Mouse (Mus musculus) myocyte (in vitro differentiated cells): Measurements from ENCODE around the gene Dolpp1.

Experiments used
- MYOD1 ChIP-seq, 3 experiments: IDR thresholded peaks; one replicate each; pipeline ENCODE4 v1.6.1; 2011; ENCODE audit warnings: control low read depth in 2 of 3, low read depth in 2 of 3, mild to moderate bottlenecking in 2 of 3, moderate library complexity in 1 of 3; ENCODE audit not compliant: insufficient read length in 2 of 3, control insufficient read depth in 1 of 3
- POLR2A ChIP-seq: IDR thresholded peaks from one replicate; pipeline ENCODE4 v1.6.1; 2011; ENCODE audit warnings: low read depth, mild to moderate bottlenecking, control low read depth, moderate library complexity; ENCODE audit not compliant: insufficient read length

- TF ChIP-seq MYOD1 (IDR thresholded peaks at IDR 0.05; ENCODE audit: control insufficient read depth in 1 of 3, insufficient read length in 2 of 3, low read depth in 2 of 3) (no peak), POLR2A (no peak)
Observed at GRCm38 (mm10) chr2:30443281-30443680, 51.2 kb downstream of the Dolpp1 start.
